Mouse (Mus musculus): ENCODE data around the gene Rpgrip1l. TPM values are rescaled to one million over a fixed set of nuclear protein-coding genes. Genes with fewer than 3 reads are reported as not detected.

Rpgrip1l gene
- total and polyA plus RNA-seq, 2 experiments from 2014 or later: 3.6 to 4.7 TPM

DNA sequence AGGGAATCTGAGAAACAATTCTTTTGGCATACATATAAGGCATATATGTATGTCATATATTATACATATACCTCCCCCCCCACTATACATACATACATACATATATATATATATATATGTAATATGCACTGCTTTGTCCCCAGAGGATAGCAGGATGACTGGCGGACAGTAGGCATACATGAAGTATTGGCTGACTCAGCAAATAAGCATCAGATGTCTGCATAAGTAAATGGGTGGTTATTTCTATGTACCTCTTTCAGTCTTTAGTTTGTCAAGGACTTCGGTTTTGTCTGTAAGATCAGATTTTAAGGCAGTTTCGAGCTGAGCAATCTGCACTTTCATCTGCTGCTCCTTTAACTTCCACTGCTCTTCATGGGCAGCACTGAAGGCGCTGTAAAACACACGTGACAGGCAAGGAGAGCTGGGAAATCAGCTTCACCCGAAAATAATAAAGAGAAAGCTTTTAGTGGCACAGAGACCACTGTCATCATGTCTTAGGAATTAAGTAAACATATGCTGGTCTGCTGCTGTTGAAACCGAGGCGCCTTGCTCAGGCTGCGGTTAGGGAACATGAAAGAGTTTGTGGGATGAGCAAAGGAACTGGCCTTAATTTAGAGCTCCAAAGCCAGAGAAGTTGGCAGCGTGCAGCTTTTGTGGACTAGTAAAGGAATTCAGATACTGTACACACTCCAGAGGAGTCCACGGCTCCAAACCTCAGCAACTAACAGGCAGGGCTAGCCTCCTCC is 32.4 kb downstream of the Rpgrip1l start:
- no peak overlapping the region for H3K9ac ChIP-seq (replicated peaks; ENCODE audit: low read depth, low read length)
- no peaks in the 10 kb centered on the region for H3K36me3 ChIP-seq (replicated peaks; ENCODE audit: control insufficient read depth, insufficient read depth, low read length)
- no peak for TF ChIP-seq CTCF (IDR thresholded peaks at IDR 0.05; ENCODE audit: low read depth)
- no peak for TF ChIP-seq EP300 (IDR thresholded peaks at IDR 0.05; ENCODE audit: low read depth)
- H3K9me3 ChIP-seq (replicated peaks; ENCODE audit: control insufficient read depth, low read length): peaks cover 6% of the 10 kb centered on the region; the same call in 1 of the 2 replicates
- no peaks in the 10 kb centered on the region for H3K27me3 ChIP-seq (ENCODE audit: control insufficient read depth, insufficient read depth, low read length)
- H3K4me2 ChIP-seq (ENCODE audit: low read depth, low read length): no peak overlapping the region
- WGBS: 82% methylated on average over 11 of the region's 11 CpGs
- H3K4me1 ChIP-seq (ENCODE audit: control insufficient read depth, insufficient read depth): no peaks in the 10 kb centered on the region
- H3K27ac ChIP-seq (ENCODE audit: low read depth): no peak overlapping the region
- no peak overlapping the region for H3K4me3 ChIP-seq (ENCODE audit: low read depth, low read length)
- no peak for ATAC-seq (ENCODE audit: insufficient read depth, low read depth)
- no peak for DNase-seq (ENCODE audit: low spot score)

DNA sequence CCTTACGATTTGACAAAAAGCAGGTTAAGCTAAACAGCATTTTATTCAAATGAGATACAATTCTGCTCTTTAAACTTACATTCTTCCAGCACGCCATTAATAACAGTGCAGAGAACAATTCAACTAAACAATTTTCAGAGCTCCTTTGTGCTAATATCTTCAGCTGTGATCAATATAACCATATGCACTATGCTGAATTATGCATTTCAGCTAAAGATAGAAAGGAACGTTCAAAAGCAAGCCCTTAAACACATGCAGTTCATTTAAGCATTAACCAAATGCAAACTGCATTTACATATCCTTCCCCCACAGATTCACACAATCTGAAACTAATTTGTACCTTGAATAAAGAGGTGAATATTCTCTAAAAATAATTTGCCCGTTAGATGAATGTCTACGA is 35.0 kb downstream of the Rpgrip1l start:
- H3K27me3 ChIP-seq (ENCODE audit: control insufficient read depth, insufficient read depth, low read length): no peaks in the 10 kb centered on the region
- 82% methylated on average over 5 of the region's 5 CpGs for WGBS
- DNase-seq (ENCODE audit: low spot score) (no peak), ATAC-seq (ENCODE audit: insufficient read depth, low read depth) (no peak)
- peaks cover 6% of the 10 kb centered on the region; the same call in 1 of the 2 replicates for H3K9me3 ChIP-seq (replicated peaks; ENCODE audit: control insufficient read depth, low read length)
- H3K4me2 ChIP-seq (ENCODE audit: low read depth, low read length): no peak overlapping the region
- peaks cover 2% of the 10 kb centered on the region; the same call in 1 of the 2 replicates for H3K36me3 ChIP-seq (replicated peaks; ENCODE audit: control insufficient read depth, insufficient read depth, low read length)
- H3K27ac ChIP-seq (ENCODE audit: low read depth): no peak overlapping the region
- TF ChIP-seq EP300 (IDR thresholded peaks at IDR 0.05; ENCODE audit: low read depth) (no peak), CTCF (IDR thresholded peaks at IDR 0.05; ENCODE audit: low read depth) (no peak)
- H3K4me1 ChIP-seq (ENCODE audit: control insufficient read depth, insufficient read depth): no peaks in the 10 kb centered on the region
- no peak overlapping the region for H3K9ac ChIP-seq (replicated peaks; ENCODE audit: low read depth, low read length)
- H3K4me3 ChIP-seq (ENCODE audit: low read depth, low read length): no peak overlapping the region

DNA sequence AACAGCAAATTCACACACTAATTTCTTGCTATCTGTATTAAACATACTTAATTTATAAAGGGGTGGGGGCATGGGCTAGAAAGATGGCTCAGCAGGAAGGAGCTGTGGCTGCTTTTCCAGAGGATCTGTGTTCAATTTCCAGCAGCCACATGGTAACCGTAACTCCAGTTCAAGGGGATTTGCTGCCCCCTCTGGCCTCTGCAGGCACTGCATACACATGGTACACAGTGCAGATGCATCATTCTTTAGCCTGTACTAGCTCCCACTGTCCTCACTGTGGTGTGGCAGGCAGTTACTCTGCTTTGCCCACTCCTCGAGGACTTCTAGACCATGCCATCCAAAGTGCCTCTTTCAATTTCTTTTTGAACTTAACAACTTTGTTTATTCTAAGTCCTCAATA is 36.7 kb downstream of the Rpgrip1l start:
- WGBS: 97% methylated on average over 2 of the region's 2 CpGs

DNA sequence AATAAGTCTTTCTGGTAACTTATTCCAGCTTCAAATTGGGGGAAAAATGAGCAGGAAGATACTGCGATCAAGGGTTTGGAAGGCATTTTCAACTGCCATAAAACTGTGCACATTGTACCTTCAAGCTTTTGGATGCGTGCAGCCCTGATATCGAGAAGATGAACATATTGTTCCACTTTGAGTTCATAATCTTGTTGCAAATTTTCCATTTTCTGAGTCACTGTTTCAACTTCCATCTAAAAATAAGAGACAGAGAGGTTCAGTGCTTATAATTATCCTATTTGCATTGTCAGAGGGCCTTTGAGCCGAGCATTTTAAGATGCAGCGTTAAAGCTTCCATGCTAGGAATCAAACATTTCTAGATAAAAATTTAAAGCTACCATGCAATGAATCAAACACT is 39.6 kb downstream of the Rpgrip1l start:
- TF ChIP-seq EP300 (IDR thresholded peaks at IDR 0.05; ENCODE audit: low read depth) (no peak), CTCF (IDR thresholded peaks at IDR 0.05; ENCODE audit: low read depth) (no peak)
- ATAC-seq (ENCODE audit: insufficient read depth, low read depth) (no peak), DNase-seq (ENCODE audit: low spot score) (no peak)
- Histone ChIP-seq H3K9me3 (replicated peaks; ENCODE audit: control insufficient read depth, low read length) (peaks cover 6% of the 10 kb centered on the region; the same call in 1 of the 2 replicates), H3K36me3 (replicated peaks; ENCODE audit: control insufficient read depth, insufficient read depth, low read length) (peaks cover 15% of the 10 kb centered on the region), H3K4me3 (ENCODE audit: low read depth, low read length) (no peak overlapping the region), H3K4me2 (ENCODE audit: low read depth, low read length) (no peak overlapping the region), H3K27ac (ENCODE audit: low read depth) (no peak overlapping the region), H3K9ac (replicated peaks; ENCODE audit: low read depth, low read length) (no peak overlapping the region), H3K4me1 (ENCODE audit: control insufficient read depth, insufficient read depth) (no peaks in the 10 kb centered on the region), H3K27me3 (ENCODE audit: control insufficient read depth, insufficient read depth, low read length) (no peaks in the 10 kb centered on the region)
- WGBS: 90% methylated on average over 5 of the region's 5 CpGs

More for the DNA sequence above, 36.7 kb downstream of the Rpgrip1l start:
- H3K36me3 ChIP-seq (replicated peaks; ENCODE audit: control insufficient read depth, insufficient read depth, low read length): peaks cover 15% of the 10 kb centered on the region; the same call in 1 of the 2 replicates
- H3K27me3 ChIP-seq (ENCODE audit: control insufficient read depth, insufficient read depth, low read length): no peaks in the 10 kb centered on the region
- ATAC-seq (ENCODE audit: insufficient read depth, low read depth) (no peak), DNase-seq (ENCODE audit: low spot score) (no peak)
- H3K27ac ChIP-seq (ENCODE audit: low read depth): no peak overlapping the region
- H3K4me1 ChIP-seq (ENCODE audit: control insufficient read depth, insufficient read depth): no peaks in the 10 kb centered on the region
- H3K9me3 ChIP-seq (replicated peaks; ENCODE audit: control insufficient read depth, low read length): peaks cover 6% of the 10 kb centered on the region; the same call in 1 of the 2 replicates
- no peak overlapping the region for H3K4me2 ChIP-seq (ENCODE audit: low read depth, low read length)
- TF ChIP-seq EP300 (IDR thresholded peaks at IDR 0.05; ENCODE audit: low read depth): no peak
- peak; percentile 6; the same call in 1 of the 2 replicates for TF ChIP-seq CTCF (IDR thresholded peaks at IDR 0.05; ENCODE audit: low read depth)
- no peak overlapping the region for H3K4me3 ChIP-seq (ENCODE audit: low read depth, low read length)
- H3K9ac ChIP-seq (replicated peaks; ENCODE audit: low read depth, low read length): no peak overlapping the region

DNA sequence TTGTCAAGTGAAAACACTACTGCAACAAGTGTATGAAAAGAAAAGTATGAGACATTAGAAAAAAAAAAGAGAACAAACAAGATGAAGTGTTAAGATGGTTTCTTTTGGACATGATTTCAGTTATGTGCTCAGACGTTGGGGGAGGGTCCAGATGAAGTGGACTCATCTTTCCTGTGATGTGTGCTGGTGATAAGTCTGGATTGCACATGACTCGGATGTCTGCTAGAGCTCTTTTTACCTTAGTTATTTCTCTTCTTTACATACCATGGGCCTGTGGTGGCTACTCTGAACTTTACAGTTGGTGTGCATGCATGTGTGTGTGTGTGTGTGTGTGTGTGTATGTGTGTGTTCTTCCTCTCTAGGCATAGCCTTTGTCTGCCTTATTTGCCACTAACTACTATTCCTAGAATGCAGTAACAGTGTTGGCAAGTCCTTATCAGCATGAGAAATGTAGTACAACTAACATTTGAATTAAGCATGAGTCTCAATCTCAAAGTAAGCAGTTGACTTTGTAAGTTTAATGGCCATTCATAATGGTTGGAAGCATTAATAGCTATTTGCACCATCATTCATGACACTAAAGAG is 43.6 kb downstream of the Rpgrip1l start:
- no peak for DNase-seq (ENCODE audit: low spot score)
- no peak overlapping the region for H3K27ac ChIP-seq (ENCODE audit: low read depth)
- no peaks in the 10 kb centered on the region for H3K27me3 ChIP-seq (ENCODE audit: control insufficient read depth, insufficient read depth, low read length)
- TF ChIP-seq EP300 (IDR thresholded peaks at IDR 0.05; ENCODE audit: low read depth) (no peak), CTCF (IDR thresholded peaks at IDR 0.05; ENCODE audit: low read depth) (no peak)
- no peak overlapping the region for H3K4me3 ChIP-seq (ENCODE audit: low read depth, low read length)
- no peak for ATAC-seq (ENCODE audit: insufficient read depth, low read depth)
- no peaks in the 10 kb centered on the region for H3K9me3 ChIP-seq (replicated peaks; ENCODE audit: control insufficient read depth, low read length)
- peaks cover 20% of the 10 kb centered on the region for H3K36me3 ChIP-seq (replicated peaks; ENCODE audit: control insufficient read depth, insufficient read depth, low read length)
- no peaks in the 10 kb centered on the region for H3K4me1 ChIP-seq (ENCODE audit: control insufficient read depth, insufficient read depth)
- no peak overlapping the region for H3K9ac ChIP-seq (replicated peaks; ENCODE audit: low read depth, low read length)
- 55% methylated on average over 2 of the region's 2 CpGs for WGBS
- no peak overlapping the region for H3K4me2 ChIP-seq (ENCODE audit: low read depth, low read length)
